In genomic region chr14:50871284-50871683, GRCm38 (mm10) we compare ENCODE assay signal across 13 mouse cellular contexts. TPM values are rescaled to one million over a fixed set of nuclear protein-coding genes. Genes with fewer than 3 reads are reported as not detected.
A peak's percentile ranks its signal among the peaks of the same experiment; 100 is the strongest.
DNase-seq lines count a peak whose midpoint lies in the region; ATAC-seq and TF ChIP-seq lines count a peak whose summit lies in the region.
"Had no signal": no experiment of that assay in that cellular context is flagged by ENCODE, and none has a peak within 500 bp of the region (broad histone marks: within the 10 kb centered on the region; RNA-seq: fewer than 3 reads in every experiment).

No protein-coding gene starts in this region.

- WGBS in embryonic facial prominence, embryonic 13.5 days: 82% methylated on average over 2 of the region's 2 CpGs
- WGBS in embryonic facial prominence, embryonic 10.5 days: 80% methylated on average over 2 of the region's 2 CpGs
- WGBS in kidney, adult 2 months: 91% methylated on average over 2 of the region's 2 CpGs

- peak overlapping the region; percentile 64; the same call in 1 of the 2 replicates for H3K4me2 ChIP-seq in embryonic facial prominence, embryonic 13.5 days

- no peak for TF ChIP-seq POLR2A in kidney, adult 2 months (IDR thresholded peaks at IDR 0.05; ENCODE audit: low read depth, low read length)

- no peak for ATAC-seq in embryonic facial prominence, embryonic 13.5 days (ENCODE audit: insufficient number of reproducible peaks, insufficient read depth, low FRiP score, low TSS enrichment, low read depth)
- ATAC-seq in monocyte, adult 5-6 weeks (replicated peaks; ENCODE audit: insufficient number of reproducible peaks, low FRiP score, low TSS enrichment, poor library complexity, severe bottlenecking): no peak

- no peak for DNase-seq in embryonic facial prominence, embryonic 10.5 days (ENCODE audit: low spot score)
- DNase-seq in layer of hippocampus, adult 2 months (ENCODE audit: low spot score in 2 of 2): no peak
- DNase-seq in layer of hippocampus, adult 9-11 months: no peak
- DNase-seq in NIH3T3 (ENCODE audit: low read depth): peak; percentile 8
- peak; percentile 20 for DNase-seq in naive thymus-derived CD4-positive, alpha-beta T cell, adult 2 months (ENCODE audit: low read depth)
- no peak for DNase-seq in kidney, adult 2 months
- DNase-seq: forebrain, postnatal 0 days; kidney, adult 8-10 months; retina, postnatal 1 day had no signal

- no peak overlapping the region for H3K27ac ChIP-seq in embryonic facial prominence, embryonic 13.5 days
- no peak overlapping the region for H3K27ac ChIP-seq in embryonic facial prominence, embryonic 10.5 days (replicated peaks)
- no peak overlapping the region for H3K27ac ChIP-seq in layer of hippocampus, adult 2 months
- no peak overlapping the region for H3K27ac ChIP-seq in kidney, adult 2 months (ENCODE audit: insufficient read depth, low read depth, low read length)
- H3K27ac ChIP-seq: liver, embryonic 14.5 days; midbrain, embryonic 12.5 days had no signal

- H3K9ac ChIP-seq in embryonic facial prominence, embryonic 13.5 days: no peak overlapping the region

- H3K4me3 ChIP-seq in embryonic facial prominence, embryonic 13.5 days: no peak overlapping the region
- H3K4me3 ChIP-seq in embryonic facial prominence, embryonic 10.5 days: no peak overlapping the region
- no peak overlapping the region for H3K4me3 ChIP-seq in layer of hippocampus, adult 2 months
- H3K4me3 ChIP-seq in kidney, adult 2 months (ENCODE audit: insufficient read depth, low read depth, low read length): no peak overlapping the region

- H3K27me3 ChIP-seq in embryonic facial prominence, embryonic 13.5 days: no peaks in the 10 kb centered on the region
- no peaks in the 10 kb centered on the region for H3K27me3 ChIP-seq in embryonic facial prominence, embryonic 10.5 days (replicated peaks; ENCODE audit: low read depth, poor library complexity, severe bottlenecking)
- H3K27me3 ChIP-seq in kidney, adult 2 months (replicated peaks; ENCODE audit: control insufficient read depth, insufficient read depth, low read length): no peaks in the 10 kb centered on the region
- H3K27me3 ChIP-seq: midbrain, embryonic 12.5 days had no signal

- H3K36me3 ChIP-seq in embryonic facial prominence, embryonic 13.5 days: no peaks in the 10 kb centered on the region; the same call in 1 of the 2 replicates
- H3K36me3 ChIP-seq in embryonic facial prominence, embryonic 10.5 days (replicated peaks): no peaks in the 10 kb centered on the region
- H3K36me3 ChIP-seq in kidney, adult 2 months (ENCODE audit: control insufficient read depth, insufficient read depth, low read length): no peaks in the 10 kb centered on the region
- H3K36me3 ChIP-seq: midbrain, embryonic 12.5 days had no signal

- TF ChIP-seq CTCF in layer of hippocampus, adult 2 months (conservative IDR thresholded peaks at IDR 0.05): 0 out of 2 replicates have a peak, but pooled peaks have one; percentile 3
- no peak for TF ChIP-seq CTCF in kidney, adult 2 months (conservative IDR thresholded peaks at IDR 0.05; ENCODE audit: insufficient read depth, insufficient read length, low read depth, low read length)

- H3K9me3 ChIP-seq in embryonic facial prominence, embryonic 13.5 days: no peaks in the 10 kb centered on the region
- H3K9me3 ChIP-seq in embryonic facial prominence, embryonic 10.5 days: no peaks in the 10 kb centered on the region
- H3K9me3 ChIP-seq: midbrain, embryonic 12.5 days had no signal

- peaks cover 5% of the 10 kb centered on the region; the same call in 1 of the 2 replicates for H3K4me1 ChIP-seq in embryonic facial prominence, embryonic 13.5 days
- H3K4me1 ChIP-seq in embryonic facial prominence, embryonic 10.5 days: peaks cover 11% of the 10 kb centered on the region
- peaks cover 3% of the 10 kb centered on the region; the same call in 1 of the 2 replicates for H3K4me1 ChIP-seq in kidney, adult 2 months (ENCODE audit: control insufficient read depth, insufficient read depth, low read length)

RNA-seq across cellular contexts. Expression of gene Tep1, which starts 0.9 kb away (rescaled TPM):
- polyA plus RNA-seq in embryonic facial prominence, embryonic 13.5 days (2015; fragmentation: Nextera tagmentation; extraction: Ambion mirVana): 4.4 and 5.3 TPM in 2 replicates
- 4.0 and 5.5 TPM in 2 replicates for polyA plus RNA-seq in embryonic facial prominence, embryonic 10.5 days (2016; fragmentation: Nextera tagmentation; extraction: Ambion mirVana)
- 1 to 10 TPM; 2.4 to 3.2 TPM for total RNA-seq in layer of hippocampus, adult 2 months (2021)
- polyA plus RNA-seq in kidney, adult 2 months (2012; rRNA removed): 17.6 and 18.8 TPM in 2 replicates
- 60.9 to 144 TPM (median 125 TPM) in 3 replicates for total RNA-seq in monocyte, adult 5-6 weeks (2017)

RNA-seq across cellular contexts. Expression of gene Klhl33, which starts 26.0 kb away (rescaled TPM):
- polyA plus RNA-seq in embryonic facial prominence, embryonic 13.5 days (2015; fragmentation: Nextera tagmentation; extraction: Ambion mirVana): 0.37 and 0.50 TPM in 2 replicates
- polyA plus RNA-seq in embryonic facial prominence, embryonic 10.5 days (2016; fragmentation: Nextera tagmentation; extraction: Ambion mirVana): 0.15 and 0.19 TPM in 2 replicates
- 1 to 10 TPM; 5.4 to 5.9 TPM for total RNA-seq in layer of hippocampus, adult 2 months (2021)
- polyA plus RNA-seq in kidney, adult 2 months (2012; rRNA removed): 0.34 and 1.2 TPM in 2 replicates
- not detected in 3 replicates for total RNA-seq in monocyte, adult 5-6 weeks (2017)

RNA-seq across cellular contexts. Expression of gene Osgep, which starts 53.4 kb away (rescaled TPM):
- polyA plus RNA-seq in embryonic facial prominence, embryonic 13.5 days (2015; fragmentation: Nextera tagmentation; extraction: Ambion mirVana): 182 and 189 TPM in 2 replicates
- 178 and 185 TPM in 2 replicates for polyA plus RNA-seq in embryonic facial prominence, embryonic 10.5 days (2016; fragmentation: Nextera tagmentation; extraction: Ambion mirVana)
- total RNA-seq in layer of hippocampus, adult 2 months (2021): 10 to 100 TPM; 35.0 to 36.0 TPM
- polyA plus RNA-seq in kidney, adult 2 months (2012; rRNA removed): 54.6 and 77.8 TPM in 2 replicates
- total RNA-seq in monocyte, adult 5-6 weeks (2017): 51.7 to 66.4 TPM (median 58.2 TPM) in 3 replicates

RNA-seq across cellular contexts. Expression of gene Apex1, which starts 53.5 kb away (rescaled TPM):
- 263 and 305 TPM in 2 replicates for polyA plus RNA-seq in embryonic facial prominence, embryonic 13.5 days (2015; fragmentation: Nextera tagmentation; extraction: Ambion mirVana)
- 548 and 554 TPM in 2 replicates for polyA plus RNA-seq in embryonic facial prominence, embryonic 10.5 days (2016; fragmentation: Nextera tagmentation; extraction: Ambion mirVana)
- total RNA-seq in layer of hippocampus, adult 2 months (2021): 10 to 100 TPM; 70.3 to 73.4 TPM
- polyA plus RNA-seq in kidney, adult 2 months (2012; rRNA removed): 24.0 and 31.3 TPM in 2 replicates
- total RNA-seq in monocyte, adult 5-6 weeks (2017): 8.5 to 22.9 TPM (median 11.7 TPM) in 3 replicates

RNA-seq across cellular contexts. Expression of gene Pip4p1, which starts 59.4 kb away (rescaled TPM):
- 55.6 and 56.9 TPM in 2 replicates for polyA plus RNA-seq in embryonic facial prominence, embryonic 13.5 days (2015; fragmentation: Nextera tagmentation; extraction: Ambion mirVana)
- 43.5 and 43.6 TPM in 2 replicates for polyA plus RNA-seq in embryonic facial prominence, embryonic 10.5 days (2016; fragmentation: Nextera tagmentation; extraction: Ambion mirVana)
- 10 to 100 TPM; 92.9 to 95.6 TPM for total RNA-seq in layer of hippocampus, adult 2 months (2021)
- 68.1 and 79.3 TPM in 2 replicates for polyA plus RNA-seq in kidney, adult 2 months (2012; rRNA removed)
- 34.7 to 50.0 TPM (median 44.9 TPM) in 3 replicates for total RNA-seq in monocyte, adult 5-6 weeks (2017)

Comparison
In these comparisons a context has a peak if more than half of its experiments do, and no peak if none do; other contexts are left out.
1. DNase-seq: peak in NIH3T3 (single experiment) and naive thymus-derived CD4-positive, alpha-beta T cell, adult 2 months (single experiment); none in embryonic facial prominence, embryonic 10.5 days (single experiment), layer of hippocampus, adult 2 months (0 of 2), layer of hippocampus, adult 9-11 months (single experiment) and kidney, adult 2 months (single experiment).